Mouse (Mus musculus): ENCODE results near the gene Gbf1.
A peak's percentile ranks its signal among the peaks of the same experiment; 100 is the strongest.

Gbf1 gene

DNA sequence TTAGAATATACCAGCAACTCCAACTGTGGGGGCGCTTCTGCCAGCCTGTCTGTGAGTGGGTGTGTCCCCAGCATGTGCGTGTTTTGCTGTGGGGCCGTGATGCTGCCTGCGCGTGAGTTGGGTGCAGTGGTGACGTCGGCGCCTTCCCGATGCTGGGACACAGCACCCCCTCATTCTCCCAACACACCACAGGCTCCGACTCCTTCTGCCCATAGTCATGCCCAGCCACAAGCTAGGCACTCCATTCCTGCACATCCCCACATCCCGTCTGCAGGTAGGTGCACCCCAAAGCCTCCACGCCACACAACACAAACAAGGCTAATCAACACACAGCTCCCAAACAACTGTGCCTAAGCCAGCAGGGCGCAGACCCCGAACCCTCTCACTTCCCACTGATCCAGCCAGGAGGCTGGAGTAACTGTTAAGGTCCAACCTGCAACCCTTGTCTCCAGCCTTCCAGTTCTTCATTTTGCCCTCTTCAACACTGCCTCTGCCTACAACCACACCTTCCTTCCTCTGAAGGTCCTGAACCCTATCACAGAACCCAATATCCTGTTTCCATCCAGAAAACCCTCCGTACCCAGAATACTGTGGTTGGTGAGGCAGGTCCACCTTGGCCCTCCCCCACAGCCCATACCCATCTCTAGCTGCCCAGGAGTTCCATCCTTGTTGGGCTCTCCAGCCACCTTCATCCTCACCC lies 164.7 kb downstream of the Gbf1 start:
- DNase-seq (ENCODE audit: low read depth) = no peak

DNA sequence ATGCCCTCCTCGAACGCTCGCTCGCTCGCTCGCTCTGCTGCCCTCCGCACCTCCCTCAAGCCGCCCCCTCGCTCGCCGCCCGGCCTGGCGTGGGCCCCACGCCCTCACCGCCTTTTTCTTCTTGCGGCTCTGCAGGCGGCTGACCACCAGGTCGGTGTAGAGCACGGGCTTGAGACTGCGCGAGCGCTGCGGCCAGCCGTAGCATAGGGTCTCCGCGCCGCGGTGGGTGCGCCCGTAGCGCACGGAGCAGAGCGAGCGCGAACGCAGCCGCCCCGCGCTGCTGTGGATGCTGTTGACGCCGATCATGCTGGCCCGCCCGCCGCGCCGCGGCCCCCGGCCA lies 165.2 kb downstream of the Gbf1 start:
- no peak for DNase-seq (ENCODE audit: low read depth)

DNA sequence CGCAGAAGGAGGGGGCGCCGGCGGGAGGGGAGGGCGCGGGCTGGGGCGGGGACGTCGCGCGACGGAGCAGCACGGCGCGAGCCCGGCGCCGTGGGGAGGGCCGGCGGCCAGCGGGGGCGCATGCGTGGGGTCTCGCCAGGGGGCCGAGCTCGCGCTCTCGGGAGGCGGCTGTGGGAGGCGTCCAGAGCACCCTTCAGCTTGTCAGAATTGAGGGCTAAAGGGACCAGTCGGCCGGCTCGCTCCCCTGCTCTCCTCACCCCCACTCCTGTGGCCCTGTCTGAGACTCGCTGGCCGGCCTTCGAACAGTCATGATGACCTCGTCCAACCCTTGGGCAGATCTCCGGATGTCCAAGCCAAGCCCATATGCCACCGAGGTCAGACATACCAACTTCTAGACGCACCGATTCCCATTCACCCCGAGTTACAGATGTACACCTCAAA lies 165.7 kb downstream of the Gbf1 start:
- DNase-seq (ENCODE audit: low read depth) = no peak

DNA sequence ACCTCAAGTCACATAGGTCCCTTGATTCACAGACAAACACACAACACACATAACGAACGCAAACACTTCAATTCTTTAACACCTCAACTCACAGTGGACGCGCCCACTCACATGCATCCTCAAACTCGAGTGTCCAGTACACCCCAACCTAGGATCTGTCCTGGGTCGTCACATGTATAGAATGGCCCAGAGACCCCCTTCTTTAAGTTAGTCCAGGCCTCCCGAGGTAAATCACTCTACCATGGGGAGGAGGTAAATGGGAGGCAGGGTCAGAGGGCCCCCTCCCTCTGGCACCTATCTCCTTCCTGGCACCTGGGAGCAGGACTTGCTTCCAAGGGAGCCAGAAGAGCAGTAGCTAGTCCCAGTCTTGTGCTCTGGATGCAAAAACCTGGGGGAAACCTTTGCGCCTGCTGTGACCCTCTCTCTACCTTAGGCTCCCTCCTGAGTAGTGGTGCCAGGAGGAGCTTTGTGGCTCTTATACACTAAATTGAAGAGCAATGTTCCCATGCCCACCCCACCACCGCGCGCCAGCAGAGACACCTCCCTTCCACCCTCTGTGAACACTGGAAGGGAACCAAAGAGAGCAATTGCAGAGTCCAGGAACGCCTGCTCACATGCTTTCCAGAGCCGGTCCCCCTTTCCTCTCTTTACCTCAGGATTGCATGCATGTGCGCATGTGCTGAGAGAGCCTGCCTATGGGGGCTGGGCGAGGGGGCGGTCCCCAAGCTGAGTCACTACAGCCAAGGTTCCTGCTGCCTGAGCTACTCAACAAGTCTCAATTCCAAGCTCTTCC lies 166.5 kb downstream of the Gbf1 start:
- peak; percentile 98 for DNase-seq (ENCODE audit: low read depth)

DNA sequence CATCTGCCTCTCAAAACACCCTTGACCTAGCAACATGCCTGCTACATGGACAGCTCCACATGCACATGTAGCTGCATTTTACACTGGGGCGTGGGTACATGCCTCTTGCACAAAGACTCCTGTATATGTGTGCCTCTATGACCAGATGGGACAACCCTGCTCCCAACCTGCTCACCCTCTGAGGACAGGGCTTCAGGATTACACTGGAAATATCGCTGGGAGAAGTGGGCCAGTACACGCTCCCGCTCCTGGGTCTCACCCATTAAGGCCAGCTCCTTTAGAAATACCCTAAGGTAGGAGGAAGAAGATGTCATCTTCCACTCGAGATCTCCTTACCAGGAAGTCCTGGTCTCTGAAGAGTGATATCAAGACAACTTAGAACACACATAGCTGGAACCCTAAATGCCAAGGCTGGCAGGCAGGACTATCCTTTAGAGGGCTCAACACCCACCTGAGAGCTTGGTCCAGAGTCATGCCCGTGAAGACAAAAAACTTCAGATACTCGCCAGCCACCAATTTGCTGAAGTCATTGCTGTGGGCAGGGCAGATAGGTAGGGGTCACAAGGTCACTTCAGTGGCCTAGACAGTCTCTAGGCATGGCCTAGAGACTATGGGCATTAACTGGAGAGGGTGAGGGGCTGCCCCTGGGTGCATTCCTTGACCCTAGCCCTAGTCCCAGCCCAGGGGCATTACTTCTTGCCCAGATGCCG lies 167.9 kb downstream of the Gbf1 start:
- DNase-seq (ENCODE audit: low read depth) = no peak

DNA sequence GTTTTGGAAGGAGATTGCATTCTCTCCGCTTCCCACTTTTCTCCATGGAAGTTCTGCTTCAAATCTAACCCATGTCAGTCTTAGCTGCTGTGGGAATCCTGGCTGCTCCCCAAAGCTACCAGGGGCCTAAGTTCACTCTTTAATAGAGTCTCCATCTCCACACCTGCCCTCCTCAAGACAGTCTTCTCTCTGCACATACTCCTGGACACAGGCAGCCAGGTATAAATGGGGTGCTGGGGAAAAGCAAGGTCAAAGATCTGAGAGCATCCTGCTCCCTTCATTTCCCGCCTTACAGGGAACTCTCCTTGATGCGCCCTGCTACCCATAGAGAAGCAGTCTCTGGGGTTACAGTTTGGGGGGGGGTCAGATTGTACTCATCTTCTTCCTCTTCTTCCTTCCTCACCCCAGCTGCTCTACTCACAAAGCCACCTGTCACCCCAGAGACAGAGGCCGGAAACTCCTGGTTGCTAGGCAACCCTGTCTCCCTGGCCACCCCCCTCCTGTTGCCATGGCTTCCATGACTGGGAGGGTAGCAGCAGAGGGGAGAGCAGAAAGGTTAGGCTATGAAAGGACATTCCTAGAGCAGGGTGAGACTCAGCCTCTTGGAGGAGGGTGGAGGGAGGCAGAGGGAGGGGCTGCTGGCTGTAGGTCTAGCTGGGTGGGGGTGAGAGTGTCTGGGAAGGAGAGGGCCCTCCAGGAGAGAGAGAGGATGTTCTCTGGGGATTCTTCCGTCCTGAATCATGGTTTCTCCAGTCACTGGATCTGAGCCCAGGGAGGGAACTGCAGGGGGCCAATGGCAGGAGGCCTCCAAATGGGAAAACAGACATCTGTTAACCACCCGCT lies 169.0 kb downstream of the Gbf1 start:
- DNase-seq (ENCODE audit: low read depth) = peak; percentile 95

DNA sequence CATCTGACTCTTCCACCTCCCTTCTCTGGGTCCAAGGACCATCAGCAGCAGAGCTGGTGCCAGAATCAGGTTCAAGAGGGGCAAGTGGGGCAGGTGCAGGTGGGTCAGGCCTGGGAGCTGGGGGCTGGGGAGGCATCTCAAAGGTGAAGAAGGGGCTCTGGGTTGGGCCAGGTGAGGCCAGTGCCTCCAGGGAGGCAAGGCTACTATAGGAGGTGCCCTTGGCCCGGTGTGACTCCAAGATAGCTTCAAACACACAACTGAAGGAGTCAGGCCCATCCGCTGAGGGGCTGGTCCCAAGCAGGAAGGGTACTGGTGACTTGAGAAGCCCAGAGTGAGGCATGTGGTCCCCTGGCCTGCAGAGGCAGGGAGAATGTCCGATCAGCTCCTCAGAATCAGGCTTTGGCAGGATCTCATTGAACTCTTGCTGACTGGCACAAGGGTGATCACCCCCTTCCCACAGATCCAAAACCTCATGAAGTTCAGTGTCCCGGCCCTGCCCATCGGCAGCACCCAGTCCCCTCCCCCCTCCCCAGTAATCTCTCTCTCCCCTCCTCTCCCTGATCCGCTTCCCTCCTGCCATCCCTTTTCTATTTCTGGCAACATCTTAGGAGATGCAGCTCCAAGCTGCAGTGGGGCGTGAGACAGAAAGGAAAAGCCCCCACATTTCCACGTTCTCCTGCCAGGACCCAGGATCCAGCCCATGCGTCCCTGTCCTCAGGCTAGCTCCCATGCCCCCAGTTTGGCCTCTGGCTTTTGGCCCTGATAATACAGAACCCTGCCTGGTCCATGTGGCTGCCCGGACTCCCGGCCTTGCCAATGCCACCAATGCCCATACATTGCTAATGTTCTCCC lies 170.1 kb downstream of the Gbf1 start:
- DNase-seq (ENCODE audit: low read depth) = no peak

DNA sequence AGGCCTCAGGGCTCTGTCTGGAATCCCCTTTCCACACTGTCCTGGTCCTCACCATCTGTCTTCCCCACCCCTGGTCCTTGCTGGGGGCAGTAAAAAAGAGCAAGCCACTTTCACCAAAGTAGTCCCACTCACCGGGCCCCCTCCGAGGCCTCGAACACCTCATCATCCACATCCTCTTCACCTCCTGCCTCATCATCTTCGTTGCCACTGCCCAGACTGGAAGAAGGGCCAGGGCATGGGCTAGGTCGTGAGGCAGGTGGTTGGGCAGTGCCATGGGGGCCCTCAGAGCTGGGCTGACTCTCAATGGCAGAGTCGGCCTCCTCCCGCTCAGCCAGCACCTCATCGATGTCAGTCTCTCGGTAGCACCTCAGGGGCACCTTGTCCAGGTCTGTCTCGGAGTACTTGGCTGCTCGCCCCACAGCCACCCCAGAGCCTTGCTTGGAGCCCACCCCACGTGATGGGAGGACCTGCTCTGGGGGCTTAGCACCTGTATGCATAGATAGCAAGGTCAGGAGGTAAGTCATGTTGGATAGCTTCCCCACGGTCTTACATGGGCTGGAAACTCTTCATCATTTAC lies 170.8 kb downstream of the Gbf1 start:
- DNase-seq (ENCODE audit: low read depth) = no peak

DNA sequence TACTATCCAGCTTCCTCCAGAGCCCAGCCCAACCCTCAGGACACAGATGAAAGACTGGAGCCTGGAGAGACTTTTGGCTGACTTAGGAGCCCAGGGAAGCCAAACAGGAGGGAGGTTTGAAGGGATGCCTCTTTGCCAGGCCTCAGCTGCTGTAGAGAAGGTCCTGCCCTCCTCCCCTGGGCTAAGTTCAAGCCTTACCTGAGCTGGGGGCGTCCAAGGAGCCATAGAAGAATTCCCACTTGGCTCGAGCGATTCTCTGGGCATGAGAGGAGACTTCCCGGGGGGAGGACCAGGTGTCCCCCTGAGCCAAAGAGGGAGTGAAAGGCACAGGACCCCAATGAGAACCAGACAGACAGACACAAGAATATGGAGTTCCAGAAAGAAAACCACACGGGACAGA lies 171.4 kb downstream of the Gbf1 start:
- no peak for DNase-seq (ENCODE audit: low read depth)

DNA sequence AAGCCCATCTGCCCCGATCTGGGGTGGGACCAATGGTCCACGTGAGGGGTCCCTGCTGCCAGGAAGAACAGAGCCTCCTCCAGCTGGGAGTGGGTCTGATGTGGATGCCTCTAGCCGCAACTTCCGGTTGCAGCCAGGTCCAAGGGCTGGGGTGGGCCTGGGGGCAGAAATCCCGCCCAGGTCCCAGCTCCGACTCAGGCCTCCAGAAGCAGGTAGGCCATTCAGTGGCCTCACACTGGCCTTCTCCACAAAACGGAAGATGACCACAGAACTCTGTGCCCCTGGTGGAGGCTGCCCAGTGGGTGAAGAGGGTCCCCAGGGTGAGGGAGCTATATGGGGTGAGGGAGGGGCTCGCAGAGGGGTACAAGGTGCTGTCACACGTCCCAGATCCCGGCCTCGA lies 172.1 kb downstream of the Gbf1 start:
- no peak for DNase-seq (ENCODE audit: low read depth)

DNA sequence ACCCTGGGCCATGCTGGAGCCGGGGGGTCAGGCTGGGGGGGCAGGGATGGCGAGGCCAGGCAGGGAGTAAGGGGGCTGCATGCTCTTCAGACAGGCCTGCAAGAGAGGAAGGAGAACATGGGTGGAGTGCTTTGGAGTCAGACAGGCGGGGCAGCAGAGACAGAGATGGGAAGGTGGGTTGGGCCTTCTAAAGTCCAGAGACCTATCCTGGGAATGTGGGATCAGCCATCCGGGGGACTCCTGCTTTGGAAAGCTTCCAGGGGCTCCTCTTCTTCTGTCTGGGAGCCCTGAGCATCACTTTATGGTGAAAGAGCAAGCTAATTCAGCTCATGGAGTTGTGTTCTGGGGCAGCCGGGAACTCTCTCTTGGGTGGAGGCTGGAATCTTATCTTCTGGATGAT lies 172.6 kb downstream of the Gbf1 start:
- no peak for DNase-seq (ENCODE audit: low read depth)

DNA sequence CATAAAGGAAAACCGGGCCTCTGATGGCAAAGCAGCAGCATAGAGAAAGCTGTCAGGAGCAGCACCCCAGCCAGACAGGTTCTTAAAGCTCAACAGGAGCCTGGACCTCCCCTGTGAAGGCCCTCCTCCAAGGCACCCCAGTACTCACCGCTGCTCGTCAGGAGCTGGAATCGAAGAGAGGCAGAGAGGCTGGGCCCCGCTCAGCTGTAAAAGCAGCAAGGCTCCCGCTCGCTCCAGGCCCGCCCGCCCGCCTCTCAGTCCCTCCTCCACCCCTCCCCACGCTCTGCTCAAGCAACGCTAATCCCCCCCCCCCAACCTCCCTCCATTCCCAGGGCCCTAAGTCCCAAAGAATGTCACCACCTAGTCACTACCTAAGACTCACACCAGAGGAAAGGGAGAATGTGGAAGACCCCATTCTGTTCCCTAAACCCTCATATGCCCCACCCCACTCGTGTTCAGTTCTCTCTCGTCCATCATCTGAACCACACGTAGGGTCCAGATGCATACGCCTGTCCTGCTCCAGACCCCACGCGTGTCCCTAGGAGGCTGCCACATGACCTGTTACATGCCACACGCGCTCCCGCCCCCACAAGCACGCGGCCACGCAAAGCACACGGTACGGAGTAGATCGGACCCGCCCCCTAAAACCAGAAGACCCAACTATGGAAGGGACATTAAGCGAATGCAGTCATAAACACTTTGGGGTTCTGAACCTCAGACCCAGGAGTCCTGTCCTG lies 173.9 kb downstream of the Gbf1 start:
- DNase-seq (ENCODE audit: low read depth) = no peak

DNA sequence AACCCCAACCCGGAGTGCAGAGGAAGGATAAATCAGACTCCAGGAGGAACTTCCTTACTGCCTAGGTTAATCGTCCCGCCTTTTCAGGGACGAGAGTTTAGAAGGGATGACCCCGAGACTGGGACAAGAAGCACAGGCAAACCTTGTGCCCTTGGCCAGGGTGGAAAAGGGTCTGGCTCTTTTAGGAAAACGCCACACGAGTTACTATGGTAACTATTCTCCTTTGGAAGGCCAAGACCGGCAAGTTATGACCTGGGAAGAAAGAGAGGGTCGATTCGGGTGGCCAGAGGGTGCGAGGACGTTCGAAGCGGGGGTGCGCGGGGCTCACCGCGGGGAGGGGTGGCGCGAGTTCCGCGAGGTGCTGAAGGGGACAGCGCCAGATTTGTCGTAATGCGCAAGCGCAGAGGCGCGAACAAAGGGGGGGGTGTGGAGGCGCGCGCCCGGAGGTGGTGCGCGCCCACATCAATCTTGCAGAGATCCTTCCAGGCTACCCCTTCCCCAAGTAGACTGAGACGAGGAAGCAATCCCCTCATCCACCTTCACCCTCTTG lies 174.5 kb downstream of the Gbf1 start, which contains the start of gene Psd:
Psd (minus strand) TSS at position 401 of the 550 bp plus-strand sequence.
- DNase-seq (ENCODE audit: low read depth) = no peak

DNA sequence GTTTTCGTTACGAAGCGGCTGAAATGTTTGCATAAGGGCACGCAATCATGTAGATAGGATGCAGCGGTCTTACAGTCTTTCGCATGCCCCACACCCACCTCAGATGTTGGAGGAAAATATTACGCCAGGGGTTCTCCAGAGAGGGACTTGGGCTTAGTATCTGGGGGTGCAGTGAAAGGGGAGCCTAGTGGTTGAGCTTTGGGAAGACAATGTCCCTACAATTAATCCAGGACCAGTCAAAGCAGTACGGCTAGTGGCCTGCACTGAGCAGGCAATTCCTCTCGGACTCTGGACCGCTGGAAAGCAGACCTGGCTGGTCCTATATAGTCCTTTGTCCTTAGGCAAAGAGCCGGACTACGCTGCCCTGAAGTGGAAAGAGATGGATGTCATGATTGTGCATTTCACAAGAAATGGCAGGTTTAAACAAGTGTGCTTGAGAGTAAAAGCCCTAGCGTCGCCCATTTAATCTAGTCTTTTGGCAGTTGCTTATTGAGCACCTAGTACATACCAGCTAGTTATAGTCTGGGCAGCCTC lies 175.3 kb downstream of the Gbf1 start:
- no peak for DNase-seq (ENCODE audit: low read depth)

DNA sequence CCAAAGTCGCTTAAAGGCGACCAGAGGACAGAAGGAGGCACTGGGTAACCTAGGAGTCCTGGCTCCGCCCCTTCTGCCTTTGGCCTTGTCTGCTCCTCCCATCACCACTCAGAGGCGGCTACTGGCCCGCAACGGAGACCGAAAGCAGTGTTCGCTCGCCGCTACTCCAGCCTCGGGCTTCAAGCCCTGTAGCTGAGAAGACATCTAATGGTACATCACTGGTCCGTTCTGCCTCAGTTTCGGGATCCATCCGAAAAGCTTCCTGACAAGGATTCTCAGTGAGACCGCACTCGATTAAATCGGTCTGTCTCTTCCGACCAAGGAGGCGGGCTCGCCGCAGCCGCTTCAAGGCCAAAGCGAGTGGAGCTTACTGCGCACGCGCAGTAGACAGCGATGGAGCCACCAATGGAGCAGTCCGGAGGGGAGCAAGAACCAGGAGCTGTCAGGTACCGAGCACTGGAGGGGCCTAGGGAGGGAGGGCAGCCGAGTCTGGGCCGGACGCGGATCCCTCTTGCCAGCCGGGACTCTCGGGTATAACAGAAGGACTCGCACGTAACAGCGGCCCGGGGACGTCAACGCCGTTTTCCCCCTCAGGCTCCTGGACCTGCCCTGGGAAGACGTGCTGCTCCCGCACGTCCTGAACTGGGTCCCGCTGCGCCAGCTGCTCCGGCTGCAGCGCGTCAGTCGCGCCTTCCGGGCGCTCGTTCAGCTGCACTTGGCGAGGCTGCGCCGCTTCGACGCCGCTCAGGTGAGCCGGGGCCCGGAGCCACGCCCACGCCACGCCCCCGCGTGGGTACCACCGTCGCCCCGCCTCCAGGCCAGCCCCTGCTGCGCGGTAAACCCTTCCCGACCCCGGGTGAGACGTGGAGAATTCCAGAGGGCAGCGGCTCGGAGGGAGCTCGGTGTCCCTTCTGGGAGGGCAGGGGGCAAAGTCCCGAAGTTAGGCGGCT lies 176.0 kb downstream of the Gbf1 start, which contains the start of gene Fbxl15:
Fbxl15 (plus strand) TSS at position 104 of the 950 bp plus-strand sequence.
- peak; percentile 99 for DNase-seq (ENCODE audit: low read depth)

DNA sequence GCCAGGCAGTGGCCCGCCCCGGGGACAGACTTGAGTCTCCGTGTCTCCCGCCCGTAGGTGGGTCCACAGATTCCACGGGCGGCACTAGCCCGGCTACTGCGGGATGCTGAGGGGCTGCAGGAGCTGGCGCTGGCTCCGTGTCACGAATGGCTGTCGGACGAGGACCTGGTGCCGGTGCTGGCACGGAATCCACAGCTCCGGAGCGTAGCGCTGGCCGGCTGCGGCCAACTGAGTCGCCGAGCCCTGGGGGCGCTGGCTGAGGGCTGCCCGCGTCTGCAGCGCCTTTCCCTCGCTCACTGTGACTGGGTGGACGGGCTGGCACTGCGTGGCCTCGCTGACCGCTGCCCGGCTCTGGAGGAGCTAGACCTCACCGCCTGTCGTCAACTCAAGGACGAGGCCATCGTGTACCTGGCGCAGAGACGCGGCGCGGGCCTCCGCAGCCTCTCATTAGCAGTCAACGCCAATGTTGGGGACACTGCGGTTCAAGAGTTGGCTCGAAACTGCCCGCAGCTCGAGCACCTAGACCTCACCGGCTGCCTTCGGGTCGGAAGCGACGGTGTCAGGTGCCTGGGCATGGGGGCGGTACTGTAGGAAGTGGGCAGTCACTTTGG lies 176.8 kb downstream of the Gbf1 start:
- peak; percentile 49 for DNase-seq (ENCODE audit: low read depth)

DNA sequence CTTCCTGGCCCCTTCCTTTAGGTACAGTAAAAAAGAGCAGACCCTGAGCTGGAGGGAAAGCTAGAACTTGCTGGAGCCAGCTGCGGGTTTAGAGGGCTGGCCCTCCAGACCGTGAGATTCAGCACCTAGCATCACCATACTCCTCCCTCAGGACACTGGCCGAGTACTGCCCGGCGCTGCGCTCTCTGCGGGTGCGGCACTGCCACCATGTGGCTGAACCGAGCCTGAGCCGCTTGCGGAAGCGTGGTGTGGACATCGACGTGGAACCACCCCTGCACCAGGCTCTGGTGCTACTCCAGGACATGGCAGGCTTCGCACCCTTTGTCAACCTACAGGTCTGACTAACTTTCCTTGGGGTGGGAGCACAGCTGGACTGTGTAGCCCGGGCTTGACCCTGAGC lies 177.6 kb downstream of the Gbf1 start:
- DNase-seq (ENCODE audit: low read depth) = peak; percentile 96

DNA sequence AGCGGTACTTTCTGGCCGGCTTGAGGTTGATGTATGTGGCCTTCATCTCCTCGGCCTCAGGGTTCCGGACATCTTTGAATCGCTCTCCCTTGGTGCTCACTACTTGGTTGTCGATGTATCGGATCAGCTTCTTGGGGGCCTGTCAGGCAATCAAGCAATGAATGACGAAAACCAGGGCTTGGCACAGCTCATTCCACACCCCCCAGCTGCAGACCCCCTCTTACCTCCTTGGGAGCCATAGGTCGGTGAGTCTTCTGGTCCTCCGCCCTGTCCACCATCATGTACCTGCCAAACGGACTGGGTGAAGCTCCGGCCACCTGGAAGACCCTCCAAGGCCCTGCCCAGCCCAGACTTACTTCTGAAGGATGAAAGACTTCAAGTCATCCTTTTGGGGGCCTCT lies 178.4 kb downstream of the Gbf1 start:
- no peak for DNase-seq (ENCODE audit: low read depth)

All from NIH3T3 (cell line).